In genomic region chr5:132437994-132438393, GRCm38 (mm10) we compare ENCODE assay signal across 11 mouse cellular contexts.
A peak's percentile ranks its signal among the peaks of the same experiment; 100 is the strongest.
DNase-seq lines count a peak whose midpoint lies in the region; ATAC-seq and TF ChIP-seq lines count a peak whose summit lies in the region.
"Had no signal": no experiment of that assay in that cellular context is flagged by ENCODE, and none has a peak within 500 bp of the region (broad histone marks: within the 10 kb centered on the region; RNA-seq: fewer than 3 reads in every experiment).

No protein-coding gene starts in this region.

- H3K9ac ChIP-seq in lung, embryonic 14.5 days = no peak overlapping the region
- H3K9ac ChIP-seq: forebrain, embryonic 15.5 days; liver, embryonic 13.5 days had no signal

- peak; percentile 19 to 57 for DNase-seq in frontal cortex, adult 2 months (ENCODE audit: extremely low spot score in 1 of 2, low spot score in 1 of 2)
- DNase-seq in frontal cortex, postnatal 36 days (ENCODE audit: low spot score in 2 of 2) = no peak
- DNase-seq in lung, embryonic 14.5 days = peak; percentile 63
- no peak for DNase-seq in lung, postnatal 25 days (ENCODE audit: low spot score)
- DNase-seq in heart, postnatal 4 days = peak; percentile 73
- DNase-seq in right cerebral cortex, postnatal 36 days (ENCODE audit: low spot score in 2 of 2) = peak; percentile 27 to 31
- no peak for DNase-seq in c-Kit-positive CD71-positive TER-119-positive erythroid progenitor cells, embryonic 14.5 days (ENCODE audit: low spot score)
- DNase-seq: liver, embryonic 13.5 days had no signal

- no peak overlapping the region for H3K27ac ChIP-seq in lung, embryonic 14.5 days (ENCODE audit: low read depth)
- H3K27ac ChIP-seq: forebrain, embryonic 15.5 days; liver, embryonic 13.5 days had no signal

- no peaks in the 10 kb centered on the region for H3K27me3 ChIP-seq in lung, embryonic 14.5 days (ENCODE audit: insufficient read depth, low read length)
- H3K27me3 ChIP-seq: forebrain, embryonic 15.5 days; liver, embryonic 13.5 days had no signal

- ATAC-seq in lung, embryonic 14.5 days (ENCODE audit: insufficient read depth) = peak; percentile 62; the same call in 1 of the 2 replicates
- ATAC-seq in erythroid progenitor cell, adult 5-6 weeks (replicated peaks; ENCODE audit: low FRiP score, poor library complexity, severe bottlenecking) = no peak
- ATAC-seq: CD4-positive, CD25-positive, alpha-beta regulatory T cell, adult 4 months; forebrain, embryonic 15.5 days had no signal

- no peaks in the 10 kb centered on the region for H3K9me3 ChIP-seq in lung, embryonic 14.5 days (ENCODE audit: low read depth, low read length)
- H3K9me3 ChIP-seq: forebrain, embryonic 15.5 days; liver, embryonic 13.5 days had no signal

- peak; percentile 47 for TF ChIP-seq CTCF in lung, embryonic 14.5 days (IDR thresholded peaks at IDR 0.05; ENCODE audit: low read depth)

- no peaks in the 10 kb centered on the region for H3K36me3 ChIP-seq in lung, embryonic 14.5 days (ENCODE audit: insufficient read depth)
- H3K36me3 ChIP-seq: forebrain, embryonic 15.5 days; liver, embryonic 13.5 days had no signal

- H3K4me2 ChIP-seq in lung, embryonic 14.5 days = no peak overlapping the region
- H3K4me2 ChIP-seq: forebrain, embryonic 15.5 days; liver, embryonic 13.5 days had no signal

- no peak overlapping the region for H3K4me3 ChIP-seq in lung, embryonic 14.5 days (ENCODE audit: low read depth, low read length)
- H3K4me3 ChIP-seq: forebrain, embryonic 15.5 days; liver, embryonic 13.5 days had no signal

- H3K4me1 ChIP-seq in lung, embryonic 14.5 days (ENCODE audit: insufficient read depth) = peaks cover 19% of the 10 kb centered on the region

- WGBS in lung, embryonic 14.5 days = 21% methylated on average over 8 of the region's 8 CpGs

Comparison
In these comparisons a context has a peak if more than half of its experiments do, and no peak if none do; other contexts are left out.
1. DNase-seq: peak in frontal cortex, adult 2 months (2 of 2), lung, embryonic 14.5 days (single experiment), heart, postnatal 4 days (single experiment) and right cerebral cortex, postnatal 36 days (2 of 2); none in frontal cortex, postnatal 36 days (0 of 2), lung, postnatal 25 days (single experiment) and c-Kit-positive CD71-positive TER-119-positive erythroid progenitor cells, embryonic 14.5 days (single experiment).